Mouse (Mus musculus): ENCODE data around the gene Srrm3. TPM values are rescaled to one million over a fixed set of nuclear protein-coding genes. Genes with fewer than 3 reads are reported as not detected.

Gene Srrm3
- total RNA-seq, 2 experiments from 2014 or later = not detected

DNA sequence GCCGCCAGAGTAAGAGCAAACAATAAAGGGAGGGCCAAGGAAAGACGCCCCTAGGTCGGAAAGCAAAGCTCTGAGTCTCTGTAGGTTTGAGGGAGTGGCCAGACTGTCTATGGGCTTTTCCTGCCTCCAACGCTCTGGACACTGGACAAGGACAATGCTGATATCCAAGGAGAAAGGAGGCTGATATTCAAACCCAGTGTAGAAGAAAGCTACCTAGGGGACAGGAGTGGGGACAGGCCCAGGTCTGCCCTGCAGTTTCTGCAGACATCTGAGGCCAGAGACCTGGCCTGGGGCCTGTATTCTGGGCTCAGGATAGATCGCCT is 11.9 kb upstream of the Srrm3 start:
- TF ChIP-seq CTCF (IDR thresholded peaks at IDR 0.05) = no peak
- intact Hi-C loops (cut with DNase I) = loop anchor here (1.0 kb wide), 1 partner anchor 60 kb away; no protein-coding TSS in a partner anchor
- no peak for DNase-seq
- Histone ChIP-seq H3K4me3 (peak overlapping the region; percentile 63), H3K27ac (peak overlapping the region; percentile 72)

DNA sequence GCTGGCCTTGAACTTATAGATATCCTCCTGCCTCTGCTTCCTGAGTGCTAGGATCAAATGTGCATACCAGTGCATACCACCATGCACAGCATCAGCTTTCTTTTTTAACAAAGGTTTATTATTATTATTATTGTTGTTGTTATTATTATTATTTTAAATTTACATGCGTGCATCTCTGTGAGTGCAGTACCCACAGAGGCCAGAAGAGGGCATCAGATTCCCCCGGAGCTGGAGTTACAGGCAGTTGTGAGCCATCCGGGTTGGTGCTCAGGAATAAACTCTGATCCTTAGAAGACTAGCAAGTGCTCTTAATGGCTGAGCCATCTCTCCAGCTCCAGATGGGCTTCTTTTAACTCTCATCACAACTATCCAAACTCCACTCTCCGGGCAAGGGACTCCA is 6.9 kb upstream of the Srrm3 start:
- peak; percentile 54 for TF ChIP-seq CTCF (IDR thresholded peaks at IDR 0.05)
- no peak overlapping the region for H3K4me3 ChIP-seq
- DNase-seq = no peak

GRCm38 (mm10) chr5:135800927-135801326 is 5.8 kb upstream of the Srrm3 start:
- Histone ChIP-seq H3K4me3 (no peak overlapping the region), H3K27ac (peak overlapping the region; percentile 65)
- TF ChIP-seq CTCF (IDR thresholded peaks at IDR 0.05) = no peak
- intact Hi-C loops (cut with DNase I) = no loop called here
- DNase-seq = peak; percentile 64

More for the DNA sequence above, 6.9 kb upstream of the Srrm3 start:
- no peak overlapping the region for H3K27ac ChIP-seq
- intact Hi-C loops (cut with DNase I) = no loop called here

GRCm38 (mm10) chr5:135802641-135803040 is 4.0 kb upstream of the Srrm3 start:
- Histone ChIP-seq H3K27ac (no peak overlapping the region), H3K4me3 (no peak overlapping the region)
- no peak for DNase-seq
- no peak for TF ChIP-seq CTCF (IDR thresholded peaks at IDR 0.05)
- intact Hi-C loops (cut with DNase I) = no loop called here

GRCm38 (mm10) chr5:135803135-135803534 is 3.6 kb upstream of the Srrm3 start:
- TF ChIP-seq CTCF (IDR thresholded peaks at IDR 0.05) = no peak
- H3K27ac ChIP-seq = no peak overlapping the region
- no peak for DNase-seq
- no peak overlapping the region for H3K4me3 ChIP-seq
- intact Hi-C loops (cut with DNase I) = no loop called here

- no peak overlapping the region for H3K4me3 ChIP-seq
- DNase-seq = no peak
- intact Hi-C loops (cut with DNase I) = no loop called here
- H3K27ac ChIP-seq = no peak overlapping the region
- no peak for TF ChIP-seq CTCF (IDR thresholded peaks at IDR 0.05)
Observed at GRCm38 (mm10) chr5:135803676-135804075, 3.0 kb upstream of the Srrm3 start.

DNA sequence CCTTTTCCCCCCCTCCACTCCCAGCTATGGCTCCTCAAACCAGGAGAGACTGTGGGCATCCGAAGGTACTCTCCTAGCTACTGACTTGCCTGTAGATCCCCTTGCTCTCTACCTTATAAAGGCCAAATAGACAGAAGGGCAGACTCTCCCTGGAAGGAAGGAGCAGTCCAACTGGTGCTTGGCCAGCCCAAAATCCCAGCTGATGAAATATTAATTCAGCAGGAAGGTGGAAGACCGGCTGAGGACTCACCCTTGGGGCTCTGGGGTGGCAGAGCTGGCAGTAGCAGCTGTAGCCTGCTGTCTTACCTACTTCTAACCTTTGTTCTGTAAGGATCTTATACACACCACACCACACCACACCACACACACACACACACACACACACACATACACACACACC is 2.0 kb upstream of the Srrm3 start:
- intact Hi-C loops (cut with DNase I) = loop anchor here (5.0 kb wide), 1 partner anchor 38 kb away; no protein-coding TSS in a partner anchor
- no peak overlapping the region for H3K4me3 ChIP-seq
- TF ChIP-seq CTCF (IDR thresholded peaks at IDR 0.05) = no peak

DNA sequence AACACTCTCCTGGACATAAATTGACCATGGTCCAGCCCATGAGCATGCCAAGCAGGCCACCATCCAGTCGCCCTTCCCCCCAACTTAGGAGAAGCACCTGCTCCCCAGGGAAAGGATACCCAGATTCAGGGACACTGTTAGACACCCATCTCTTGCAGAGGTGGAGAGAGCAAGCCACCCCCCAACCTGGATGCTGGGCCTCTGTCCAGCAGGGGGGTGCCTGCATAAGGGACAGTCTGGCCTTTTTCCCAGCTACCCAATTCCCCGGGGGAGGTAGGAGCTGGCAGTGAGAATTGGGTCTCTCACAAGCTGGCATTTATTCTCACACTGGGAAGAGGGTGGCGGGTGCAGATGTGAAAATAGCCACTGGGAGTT is 560 bp downstream of the Srrm3 start:
- TF ChIP-seq CTCF (IDR thresholded peaks at IDR 0.05) = no peak
- H3K4me3 ChIP-seq = no peak overlapping the region
- intact Hi-C loops (cut with DNase I) = loop anchor here (5.0 kb wide), 1 partner anchor 35 kb away; no protein-coding TSS in a partner anchor
- no peak overlapping the region for H3K27ac ChIP-seq
- no peak for DNase-seq

More for the DNA sequence above, 2.0 kb upstream of the Srrm3 start:
- H3K27ac ChIP-seq = no peak overlapping the region
- DNase-seq = no peak

DNA sequence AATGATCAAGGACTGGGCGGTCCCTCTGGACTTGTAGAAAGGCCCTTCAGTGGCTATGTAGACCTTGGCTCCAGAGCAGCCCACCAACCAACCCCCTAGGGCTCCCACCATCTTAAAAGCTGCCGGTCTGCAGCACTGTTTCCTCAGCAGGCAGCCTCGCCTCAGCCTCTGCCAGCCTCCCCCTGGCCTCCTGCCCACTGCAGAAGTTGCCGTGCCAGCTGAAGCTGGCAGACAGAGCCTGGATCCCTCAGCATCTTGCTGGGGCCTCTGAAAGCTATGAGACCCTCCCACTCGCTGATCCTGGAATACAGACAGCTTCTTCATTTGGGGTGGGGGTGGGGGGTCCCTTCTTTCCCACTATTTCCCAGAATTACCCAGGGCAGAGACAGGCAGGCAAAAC is 6.3 kb downstream of the Srrm3 start:
- peak; percentile 34 for DNase-seq
- no peak overlapping the region for H3K4me3 ChIP-seq
- intact Hi-C loops (cut with DNase I) = no loop called here
- no peak overlapping the region for H3K27ac ChIP-seq
- TF ChIP-seq CTCF (IDR thresholded peaks at IDR 0.05) = no peak

- DNase-seq = no peak
- intact Hi-C loops (cut with DNase I) = no loop called here
- TF ChIP-seq CTCF (IDR thresholded peaks at IDR 0.05) = no peak
- no peak overlapping the region for H3K27ac ChIP-seq
- no peak overlapping the region for H3K4me3 ChIP-seq
Observed at GRCm38 (mm10) chr5:135818491-135818890, 11.8 kb downstream of the Srrm3 start.

DNA sequence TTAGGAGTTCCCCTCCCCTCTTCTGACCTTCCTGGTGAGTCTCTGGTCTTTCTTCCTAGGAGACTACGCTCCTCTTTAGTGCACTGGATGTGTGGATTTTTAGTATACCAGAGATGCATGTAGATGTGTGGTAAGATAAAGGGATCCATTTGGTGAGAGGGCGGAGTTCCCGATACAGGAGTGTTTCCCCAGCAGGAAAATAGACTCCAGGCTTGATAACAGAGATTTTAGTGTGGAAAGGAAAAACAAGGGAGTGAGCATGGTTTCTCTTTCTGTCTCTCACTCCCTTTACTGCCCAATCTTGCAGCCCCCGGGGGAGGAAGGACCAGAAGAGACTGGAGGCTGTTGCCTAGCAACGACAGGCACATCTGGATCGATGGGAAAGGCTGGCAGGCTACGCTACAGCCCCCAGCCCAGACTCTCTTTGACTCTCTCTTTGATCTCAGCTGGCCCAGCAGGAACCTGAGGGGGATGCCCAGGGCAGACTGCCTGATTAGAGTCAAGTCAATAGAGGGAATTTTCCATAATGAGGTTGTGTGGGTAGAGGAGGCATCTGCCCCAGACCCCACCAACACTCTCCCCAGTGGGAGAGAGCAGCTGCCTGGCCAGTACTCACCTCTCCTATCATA is 15.7 kb downstream of the Srrm3 start:
- no peak for TF ChIP-seq CTCF (IDR thresholded peaks at IDR 0.05)
- intact Hi-C loops (cut with DNase I) = no loop called here
- no peak for DNase-seq
- Histone ChIP-seq H3K27ac (no peak overlapping the region), H3K4me3 (no peak overlapping the region)

- Histone ChIP-seq H3K4me3 (no peak overlapping the region), H3K27ac (no peak overlapping the region)
- no peak for TF ChIP-seq CTCF (IDR thresholded peaks at IDR 0.05)
- intact Hi-C loops (cut with DNase I) = no loop called here
- DNase-seq = no peak
Observed at GRCm38 (mm10) chr5:135824517-135824916, 17.8 kb downstream of the Srrm3 start.

GRCm38 (mm10) chr5:135826225-135826624 is 19.5 kb downstream of the Srrm3 start:
- intact Hi-C loops (cut with DNase I) = no loop called here
- Histone ChIP-seq H3K27ac (no peak overlapping the region), H3K4me3 (no peak overlapping the region)
- no peak for DNase-seq
- no peak for TF ChIP-seq CTCF (IDR thresholded peaks at IDR 0.05)

DNA sequence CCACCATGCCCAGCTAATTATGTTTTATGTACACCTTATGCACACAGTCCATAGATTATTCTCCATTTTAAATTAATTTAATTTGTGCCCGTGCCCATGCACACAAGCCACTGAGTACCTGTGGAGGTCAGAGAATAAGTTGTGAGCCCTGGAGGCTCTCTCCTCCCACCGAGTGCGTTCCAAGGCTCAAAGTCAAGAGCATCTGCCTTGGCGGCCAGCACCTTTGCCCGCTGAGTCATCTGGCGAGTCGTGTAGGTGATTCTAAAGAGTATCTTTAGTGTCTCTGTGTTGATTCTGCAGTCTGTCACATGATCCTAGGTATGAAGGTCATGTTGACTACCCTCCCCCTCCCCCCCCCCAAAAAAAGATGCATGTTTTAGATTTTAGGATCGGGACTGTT is 22.7 kb downstream of the Srrm3 start:
- DNase-seq = no peak
- intact Hi-C loops (cut with DNase I) = no loop called here
- Histone ChIP-seq H3K27ac (no peak overlapping the region), H3K4me3 (no peak overlapping the region)
- TF ChIP-seq CTCF (IDR thresholded peaks at IDR 0.05) = no peak
